8 mouse cellular contexts compared by ENCODE assay signal in genomic region chr8:11008842-11009420, GRCm38 (mm10). TPM values are rescaled to one million over a fixed set of nuclear protein-coding genes. Genes with fewer than 3 reads are reported as not detected.
DNase-seq lines count a peak whose midpoint lies in the region; ATAC-seq and TF ChIP-seq lines count a peak whose summit lies in the region.

No protein-coding gene starts in this region.

- H3K9me3 ChIP-seq in embryonic facial prominence, embryonic 15.5 days (replicated peaks) = no peaks in the 10 kb centered on the region
- no peaks in the 10 kb centered on the region for H3K9me3 ChIP-seq in limb, embryonic 13.5 days
- no peaks in the 10 kb centered on the region for H3K9me3 ChIP-seq in midbrain, embryonic 16.5 days (replicated peaks; ENCODE audit: control insufficient read depth, low read length, poor library complexity, severe bottlenecking)

- WGBS in embryonic facial prominence, embryonic 15.5 days = under 1% methylated on average over 60 of the region's 73 CpGs
- WGBS in limb, embryonic 13.5 days = under 1% methylated on average over 45 of the region's 73 CpGs
- WGBS in midbrain, embryonic 16.5 days = under 1% methylated on average over 42 of the region's 73 CpGs
- 1% methylated on average over 54 of the region's 73 CpGs for WGBS in spleen, adult 2 months

- peak overlapping the region; percentile 84 for H3K4me2 ChIP-seq in embryonic facial prominence, embryonic 15.5 days (replicated peaks)
- peak overlapping the region; percentile 98 for H3K4me2 ChIP-seq in limb, embryonic 13.5 days (replicated peaks)
- H3K4me2 ChIP-seq in midbrain, embryonic 16.5 days (ENCODE audit: low read length) = peak overlapping the region; percentile 95

- no peaks in the 10 kb centered on the region; the same call in 1 of the 2 replicates for H3K27me3 ChIP-seq in embryonic facial prominence, embryonic 15.5 days
- H3K27me3 ChIP-seq in limb, embryonic 13.5 days = no peaks in the 10 kb centered on the region
- no peaks in the 10 kb centered on the region for H3K27me3 ChIP-seq in midbrain, embryonic 16.5 days (ENCODE audit: control insufficient read depth, insufficient read depth, low read depth, low read length)
- peaks cover 3% of the 10 kb centered on the region; the same call in 1 of the 2 replicates for H3K27me3 ChIP-seq in spleen, adult 2 months (ENCODE audit: control insufficient read depth, insufficient read depth, low read length)

- ATAC-seq in embryonic facial prominence, embryonic 15.5 days (ENCODE audit: insufficient number of reproducible peaks, low FRiP score, low TSS enrichment, low read depth) = peak; percentile 93
- peak; percentile 90 for ATAC-seq in limb, embryonic 13.5 days (ENCODE audit: low FRiP score, low read depth)
- peak; percentile 92 for ATAC-seq in midbrain, embryonic 16.5 days

- peak overlapping the region; percentile 83 for H3K9ac ChIP-seq in embryonic facial prominence, embryonic 15.5 days
- H3K9ac ChIP-seq in limb, embryonic 13.5 days = peak overlapping the region; percentile 92
- peak overlapping the region; percentile 95 for H3K9ac ChIP-seq in midbrain, embryonic 16.5 days (ENCODE audit: low read depth, low read length)

- DNase-seq in B cell, adult 2 months = peak; percentile 98
- DNase-seq in heart, adult 9 months (ENCODE audit: low spot score in 2 of 2) = peak; percentile 95 to 96
- DNase-seq in kidney, adult 9 months = peak; percentile 97
- peak; percentile 94 to 95 for DNase-seq in spleen, adult 2 months (ENCODE audit: low read depth in 1 of 2, low spot score in 2 of 2)

- TF ChIP-seq POLR2A in bone marrow macrophage, adult 2 months (IDR thresholded peaks at IDR 0.05; ENCODE audit: borderline replicate concordance, low read depth, low read length) = peak; percentile 65; the same call in 1 of the 2 replicates
- TF ChIP-seq POLR2A in spleen, adult 2 months (IDR thresholded peaks at IDR 0.05; ENCODE audit: low read depth, low read length) = peak; percentile 100

- H3K27ac ChIP-seq in bone marrow macrophage, adult 2 months (ENCODE audit: insufficient read depth, low read depth, low read length) = peak overlapping the region; percentile 75
- peak overlapping the region; percentile 99 for H3K27ac ChIP-seq in embryonic facial prominence, embryonic 15.5 days (replicated peaks)
- H3K27ac ChIP-seq in limb, embryonic 13.5 days = peak overlapping the region; percentile 95
- H3K27ac ChIP-seq in midbrain, embryonic 16.5 days (ENCODE audit: low read length) = peak overlapping the region; percentile 100
- peak overlapping the region; percentile 97 for H3K27ac ChIP-seq in spleen, adult 2 months (ENCODE audit: insufficient read depth, low read length)

- H3K4me3 ChIP-seq in bone marrow macrophage, adult 2 months (ENCODE audit: insufficient read depth, low read length) = peak overlapping the region; percentile 69
- H3K4me3 ChIP-seq in embryonic facial prominence, embryonic 15.5 days (replicated peaks) = peak overlapping the region; percentile 83
- H3K4me3 ChIP-seq in limb, embryonic 13.5 days = peak overlapping the region; percentile 86
- H3K4me3 ChIP-seq in midbrain, embryonic 16.5 days (ENCODE audit: low read depth, low read length) = peak overlapping the region; percentile 87
- H3K4me3 ChIP-seq in spleen, adult 2 months (ENCODE audit: extremely low read depth, insufficient read depth, insufficient read length) = peak overlapping the region; percentile 86

- TF ChIP-seq CTCF in bone marrow macrophage, adult 2 months (IDR thresholded peaks at IDR 0.05; ENCODE audit: low read depth, low read length) = no peak
- TF ChIP-seq CTCF in spleen, adult 2 months (IDR thresholded peaks at IDR 0.05; ENCODE audit: extremely low read depth, insufficient read depth, insufficient read length, insufficient replicate concordance) = no peak

- H3K4me1 ChIP-seq in bone marrow macrophage, adult 2 months (ENCODE audit: control insufficient read depth, insufficient read depth, low read length) = peaks cover 10% of the 10 kb centered on the region
- H3K4me1 ChIP-seq in embryonic facial prominence, embryonic 15.5 days = peaks cover 42% of the 10 kb centered on the region
- peaks cover 46% of the 10 kb centered on the region for H3K4me1 ChIP-seq in limb, embryonic 13.5 days
- peaks cover 41% of the 10 kb centered on the region for H3K4me1 ChIP-seq in midbrain, embryonic 16.5 days (ENCODE audit: control insufficient read depth, insufficient read depth, low read length)
- peaks cover 29% of the 10 kb centered on the region for H3K4me1 ChIP-seq in spleen, adult 2 months (ENCODE audit: control insufficient read depth, insufficient read depth, insufficient read length)

- H3K36me3 ChIP-seq in embryonic facial prominence, embryonic 15.5 days = no peaks in the 10 kb centered on the region
- H3K36me3 ChIP-seq in limb, embryonic 13.5 days = peaks cover 27% of the 10 kb centered on the region
- H3K36me3 ChIP-seq in midbrain, embryonic 16.5 days (ENCODE audit: control insufficient read depth, insufficient read depth, low read length) = no peaks in the 10 kb centered on the region
- peaks cover 10% of the 10 kb centered on the region for H3K36me3 ChIP-seq in spleen, adult 2 months (ENCODE audit: control insufficient read depth, insufficient read depth, low read length)

RNA-seq across cellular contexts. Expression of gene Irs2, which starts 0.7 kb away (rescaled TPM):
- 5.0 and 5.2 TPM in 2 replicates for polyA plus RNA-seq in bone marrow macrophage, adult 2 months (2012; ENCODE audit: insufficient read depth, insufficient read length, missing spikeins)
- polyA plus RNA-seq in embryonic facial prominence, embryonic 15.5 days (2015; fragmentation: Nextera tagmentation; extraction: Ambion mirVana) = 7.4 and 7.9 TPM in 2 replicates
- 7.9 and 8.6 TPM in 2 replicates for polyA plus RNA-seq in limb, embryonic 13.5 days (2015; fragmentation: Nextera tagmentation; extraction: Ambion mirVana)
- polyA plus RNA-seq in midbrain, embryonic 16.5 days (2015; fragmentation: Nextera tagmentation; extraction: Ambion mirVana) = 3.8 and 5.1 TPM in 2 replicates
- 11.6 and 16.9 TPM in 2 replicates for polyA plus RNA-seq in spleen, adult 2 months (2012; rRNA removed)

Comparison
In these comparisons a context has a peak if more than half of its experiments do, and no peak if none do; other contexts are left out.
1. Peak in every context shown above with its lines: DNase-seq, ATAC-seq, H3K4me3 ChIP-seq and H3K27ac ChIP-seq.